Mouse (Mus musculus): ENCODE measurements around the gene Gm20517.

Gene Gm20517

GRCm38 (mm10) chr17:47676581-47676980, 65.2 kb downstream of the Gm20517 start:
- peak; percentile 63 for DNase-seq (ENCODE audit: low read depth, low spot score)

- no peak for DNase-seq (ENCODE audit: low read depth, low spot score)
Measured at GRCm38 (mm10) chr17:47678238-47678637, 66.8 kb downstream of the Gm20517 start.

GRCm38 (mm10) chr17:47678702-47679101, 67.3 kb downstream of the Gm20517 start:
- no peak for DNase-seq (ENCODE audit: low read depth, low spot score)

- no peak for DNase-seq (ENCODE audit: low read depth, low spot score)
Measured at GRCm38 (mm10) chr17:47682836-47683235, 71.4 kb downstream of the Gm20517 start.

- peak; percentile 94 for DNase-seq (ENCODE audit: low read depth, low spot score)
Measured at GRCm38 (mm10) chr17:47687409-47688343, 76.3 kb downstream of the Gm20517 start.

GRCm38 (mm10) chr17:47688344-47688607, 76.9 kb downstream of the Gm20517 start, which contains the start of gene Tomm6:
Gene Tomm6, minus strand, starts transcription at chr17:47688386.
- no peak for DNase-seq (ENCODE audit: low read depth, low spot score)

GRCm38 (mm10) chr17:47688608-47689575, 77.5 kb downstream of the Gm20517 start, which contains the start of gene Frs3:
Gene Frs3, plus strand, starts transcription at chr17:47689030.
- peak; percentile 51 for DNase-seq (ENCODE audit: low read depth, low spot score)

- no peak for DNase-seq (ENCODE audit: low read depth, low spot score)
Measured at GRCm38 (mm10) chr17:47689894-47690293, 78.5 kb downstream of the Gm20517 start.

- DNase-seq (ENCODE audit: low read depth, low spot score) = no peak
Measured at GRCm38 (mm10) chr17:47691650-47692049, 80.3 kb downstream of the Gm20517 start.

- no peak for DNase-seq (ENCODE audit: low read depth, low spot score)
Measured at GRCm38 (mm10) chr17:47693671-47694441, 82.5 kb downstream of the Gm20517 start.

- DNase-seq (ENCODE audit: low read depth, low spot score) = no peak
Measured at GRCm38 (mm10) chr17:47694442-47694502, 82.9 kb downstream of the Gm20517 start, which contains the start of gene Gm21981. Gene Gm21981, minus strand, starts transcription at chr17:47694455.

GRCm38 (mm10) chr17:47694503-47695336, 83.3 kb downstream of the Gm20517 start, which contains the start of gene Prickle4:
Gene Prickle4, minus strand, starts transcription at chr17:47694736.
- peak; percentile 94 for DNase-seq (ENCODE audit: low read depth, low spot score)

GRCm38 (mm10) chr17:47695337-47695710, 83.9 kb downstream of the Gm20517 start:
- DNase-seq (ENCODE audit: low read depth, low spot score) = peak; percentile 11

GRCm38 (mm10) chr17:47698156-47698555, 86.8 kb downstream of the Gm20517 start:
- no peak for DNase-seq (ENCODE audit: low read depth, low spot score)

- no peak for DNase-seq (ENCODE audit: low read depth, low spot score)
Measured at GRCm38 (mm10) chr17:47699055-47699454, 87.7 kb downstream of the Gm20517 start.

GRCm38 (mm10) chr17:47701793-47702192, 90.4 kb downstream of the Gm20517 start:
- DNase-seq (ENCODE audit: low read depth, low spot score) = no peak

- no peak for DNase-seq (ENCODE audit: low read depth, low spot score)
Measured at GRCm38 (mm10) chr17:47702548-47703345, 91.4 kb downstream of the Gm20517 start.

- no peak for DNase-seq (ENCODE audit: low read depth, low spot score)
Measured at GRCm38 (mm10) chr17:47703556-47703955, 92.2 kb downstream of the Gm20517 start.

GRCm38 (mm10) chr17:47704692-47705091, 93.3 kb downstream of the Gm20517 start:
- DNase-seq (ENCODE audit: low read depth, low spot score) = no peak

- no peak for DNase-seq (ENCODE audit: low read depth, low spot score)
Measured at GRCm38 (mm10) chr17:47706196-47706595, 94.8 kb downstream of the Gm20517 start.
